Mouse (Mus musculus) R1 (cell line): Measurements from ENCODE around the gene Bcar3.
A peak's percentile ranks its signal among the peaks of the same experiment; 100 is the strongest.

Experiments
- DNase-seq: peaks from one replicate; pipeline ENCODE4 v3.0.0-alpha.2; 2018; ENCODE audit warnings: low read depth, low spot score

The Bcar3 gene

DNA sequence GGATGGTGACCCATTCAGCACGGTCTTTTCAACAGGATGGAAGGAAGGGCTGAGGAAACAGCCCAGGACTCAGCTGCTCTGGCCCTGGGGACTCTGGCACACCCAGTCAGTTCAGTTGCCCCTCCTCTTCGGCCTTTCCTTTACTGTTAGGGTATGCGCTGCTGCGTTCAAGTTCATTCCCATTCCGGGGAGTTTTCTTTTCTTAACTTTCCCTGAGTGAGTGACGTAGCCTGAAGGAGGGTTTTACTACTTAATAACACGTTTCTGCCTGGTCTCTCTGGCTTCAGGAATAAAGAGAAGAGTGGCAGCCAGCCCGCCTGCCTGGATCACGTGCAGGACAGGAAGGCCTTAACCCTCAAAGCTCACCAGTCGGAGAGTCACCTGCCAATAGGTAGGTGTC is 217.0 kb downstream of the Bcar3 start:
- DNase-seq, result no peak

DNA sequence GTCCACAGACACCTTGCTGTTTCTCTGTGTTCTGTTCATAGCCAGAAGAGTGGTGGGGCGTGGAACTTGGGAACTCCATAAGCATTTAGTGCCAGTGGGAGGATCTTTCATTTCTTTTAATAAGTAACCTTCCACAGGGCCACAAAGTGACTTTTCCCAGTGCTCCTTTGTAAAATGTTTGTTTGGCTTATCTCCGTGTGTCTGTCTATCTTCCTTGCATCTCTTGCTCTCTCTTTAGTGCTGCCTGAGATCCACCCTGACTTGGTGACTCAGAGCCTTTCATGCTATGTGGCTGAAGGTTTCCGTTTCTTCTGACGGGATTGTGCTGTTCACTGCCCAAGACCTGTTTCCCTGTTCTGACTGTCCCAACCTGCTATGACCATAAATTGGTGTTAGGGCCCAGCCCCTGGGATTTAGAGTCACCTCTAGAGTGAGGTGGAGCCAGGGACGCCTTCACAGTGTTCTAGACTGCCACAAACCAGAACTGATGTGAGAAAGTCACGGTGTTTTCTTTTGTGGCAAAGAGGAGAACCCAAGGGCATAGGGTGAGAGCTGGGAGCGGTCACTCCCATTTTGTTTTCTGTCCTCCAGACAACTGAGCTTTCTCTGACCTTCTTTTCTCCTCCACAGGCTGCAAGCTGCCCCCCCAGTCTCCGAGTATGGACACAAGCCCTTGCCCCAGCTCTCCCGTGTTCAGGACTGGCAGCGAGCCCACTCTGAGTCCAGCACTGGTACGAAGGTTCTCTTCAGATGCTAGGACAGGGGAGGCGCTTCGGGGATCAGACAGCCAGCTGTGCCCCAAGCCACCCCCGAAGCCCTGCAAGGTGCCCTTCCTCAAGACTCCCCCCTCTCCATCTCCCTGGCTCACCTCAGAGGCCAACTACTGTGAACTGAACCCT is 218.0 kb downstream of the Bcar3 start:
- no peak for DNase-seq

DNA sequence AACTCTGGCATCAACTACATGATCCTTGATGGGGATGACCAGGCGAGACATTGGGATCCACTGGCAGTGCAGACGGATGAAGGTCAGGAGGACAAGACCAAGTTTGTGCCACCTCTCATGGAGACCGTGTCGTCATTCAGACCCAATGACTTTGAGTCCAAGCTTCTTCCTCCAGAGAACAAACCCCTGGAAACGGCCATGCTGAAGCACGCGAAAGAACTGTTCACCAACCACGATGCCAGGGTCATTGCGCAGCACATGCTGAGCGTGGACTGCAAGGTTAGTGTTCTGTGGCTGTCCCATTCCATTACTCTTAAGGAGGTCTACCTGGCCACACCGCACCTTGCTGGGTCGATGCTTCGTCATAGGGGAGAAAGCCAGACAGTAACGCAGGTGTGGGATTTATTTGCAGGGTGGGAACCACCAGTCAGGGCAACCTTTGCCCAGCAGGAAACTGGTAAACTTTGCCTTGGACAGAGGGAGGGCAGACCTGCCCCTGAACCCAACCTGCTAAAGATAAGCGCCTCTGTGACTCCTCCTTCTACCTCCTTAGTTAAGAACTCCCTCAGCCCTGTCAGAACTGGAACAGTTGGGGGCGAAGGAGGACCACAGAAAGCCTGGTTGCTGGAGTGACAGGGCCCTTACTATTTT is 218.9 kb downstream of the Bcar3 start:
- DNase-seq, result no peak

DNA sequence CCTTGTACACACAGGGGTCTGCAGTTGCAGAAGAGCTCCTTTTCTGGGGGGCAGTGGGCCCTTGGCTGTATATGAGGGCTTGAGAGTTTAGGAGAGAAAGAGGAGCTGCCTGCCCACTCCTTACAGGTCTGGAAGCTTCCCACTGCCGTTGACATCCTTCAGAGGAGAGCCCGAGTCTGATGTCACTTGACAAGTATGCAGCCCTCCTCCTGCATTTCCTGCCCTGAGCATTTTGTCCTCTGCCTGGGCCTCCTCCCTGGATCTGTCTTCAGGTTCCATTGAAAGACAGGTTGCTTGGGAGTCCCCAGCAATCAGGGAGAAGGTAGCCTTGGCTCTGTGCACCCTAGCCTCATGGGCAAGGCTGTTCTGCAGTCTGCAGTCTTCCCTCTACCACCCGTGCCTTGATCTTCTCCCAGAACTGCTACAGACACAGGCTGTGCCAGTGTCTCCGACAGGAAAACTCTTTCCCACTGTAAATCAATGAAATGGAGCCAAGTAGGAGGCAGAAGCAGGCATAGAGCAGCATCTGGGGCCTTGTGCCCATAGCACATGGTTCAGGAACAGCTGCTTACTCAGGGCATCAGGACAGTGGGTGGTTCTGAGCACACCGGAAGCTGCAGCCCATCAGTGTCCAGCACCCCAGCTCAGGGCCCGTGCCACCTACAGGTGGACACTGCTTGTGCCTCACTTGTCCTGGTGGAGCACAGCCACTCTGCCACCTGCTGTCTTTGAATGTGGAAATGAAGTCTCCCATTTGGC is 221.8 kb downstream of the Bcar3 start:
- DNase-seq, result peak; percentile 53

DNA sequence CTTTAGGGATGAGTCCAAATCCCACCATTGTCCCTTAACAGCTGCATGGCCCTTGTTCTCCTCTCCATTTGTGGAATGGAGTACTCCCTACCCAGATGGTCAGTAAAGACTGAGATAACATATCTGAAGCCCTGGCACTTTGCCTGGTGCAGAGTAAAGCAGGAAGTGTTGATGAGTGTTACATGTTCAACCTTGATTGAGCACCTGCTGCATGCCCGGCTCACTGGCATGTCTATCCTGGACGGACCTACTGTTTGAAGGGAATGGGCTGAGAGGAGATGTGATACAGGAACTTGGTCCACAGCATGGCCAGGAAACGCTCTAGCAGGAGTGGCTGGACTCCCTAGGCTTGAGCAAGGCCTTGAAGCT is 222.4 kb downstream of the Bcar3 start:
- DNase-seq, result no peak

DNA sequence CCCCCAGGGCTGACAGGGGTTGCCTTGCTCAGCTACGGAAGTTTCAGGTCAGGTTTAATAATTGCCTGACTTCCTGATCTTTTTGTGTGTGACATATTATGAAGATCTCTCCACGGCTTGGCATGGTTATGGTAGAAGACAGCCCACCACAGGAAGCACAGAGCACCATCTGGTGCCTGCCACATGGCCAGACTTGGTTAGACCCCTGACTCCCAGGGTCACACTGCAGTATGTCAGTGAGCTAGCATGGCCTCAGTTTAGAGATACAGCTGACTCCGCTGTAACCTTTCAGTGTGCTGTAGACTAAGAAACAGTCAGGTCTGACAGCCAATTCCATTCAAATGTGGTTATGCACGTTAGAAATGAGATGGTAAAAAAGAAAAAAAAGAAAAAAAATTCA is 223.8 kb downstream of the Bcar3 start:
- DNase-seq, result no peak

DNA sequence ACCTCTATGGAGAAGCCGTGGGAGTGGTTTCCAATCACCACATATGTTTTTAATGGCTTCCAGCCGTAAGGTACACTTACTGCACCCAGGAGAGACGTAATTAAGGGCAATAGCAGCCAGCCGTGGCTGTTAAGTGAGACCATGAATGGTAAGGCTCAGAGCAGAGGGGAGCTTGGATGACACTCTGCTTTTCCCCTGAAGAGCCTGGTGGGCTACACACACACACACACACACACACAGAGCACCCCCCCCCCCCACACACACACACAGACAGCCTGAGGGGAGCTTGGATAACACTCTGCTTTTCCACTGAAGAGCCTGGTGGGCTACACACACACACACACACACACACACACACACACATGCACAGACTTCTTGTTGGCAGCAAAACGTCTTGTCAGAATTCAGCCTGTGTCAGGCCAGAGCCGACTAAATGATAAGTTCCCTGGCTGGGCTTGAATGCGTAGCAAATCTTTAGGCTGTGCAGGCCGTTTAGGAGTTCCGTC is 224.3 kb downstream of the Bcar3 start:
- DNase-seq, result no peak

DNA sequence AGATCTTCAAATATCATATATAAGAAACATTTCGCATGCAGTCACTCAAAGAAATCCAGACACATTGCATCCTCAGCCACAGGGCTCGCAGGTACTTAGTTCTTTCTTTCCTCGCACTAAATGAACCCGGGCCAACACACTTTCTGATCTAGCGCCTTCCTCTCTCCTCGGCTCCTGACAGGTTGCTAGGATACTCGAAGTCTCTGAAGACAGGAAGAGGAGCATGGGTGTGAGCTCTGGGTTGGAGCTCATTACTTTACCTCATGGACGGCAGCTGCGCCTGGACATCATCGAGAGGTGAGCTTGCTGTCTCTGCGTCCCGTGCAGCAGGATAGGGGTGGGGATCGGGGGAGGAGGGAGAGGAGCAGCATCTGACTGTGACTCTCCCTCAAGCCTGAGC is 225.1 kb downstream of the Bcar3 start:
- DNase-seq, result no peak

DNA sequence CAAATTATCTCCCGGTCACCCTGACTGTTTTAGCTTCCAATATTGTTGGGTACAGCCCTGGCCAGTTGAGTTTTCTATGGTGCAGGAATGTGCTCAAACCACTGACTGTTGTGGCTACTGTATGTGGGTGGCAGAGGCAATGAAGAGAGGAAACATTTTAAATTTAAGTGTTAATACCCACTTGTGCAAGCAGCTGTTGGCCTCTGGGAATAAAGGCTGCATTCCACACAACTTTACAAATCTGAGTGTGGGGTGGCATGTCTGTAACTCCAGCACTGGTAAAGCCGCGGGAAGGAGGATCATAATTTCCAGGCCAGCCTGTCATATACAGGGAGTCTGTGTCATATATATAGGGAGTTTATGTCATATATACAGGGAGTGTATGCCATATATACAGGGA is 226.4 kb downstream of the Bcar3 start:
- no peak for DNase-seq

DNA sequence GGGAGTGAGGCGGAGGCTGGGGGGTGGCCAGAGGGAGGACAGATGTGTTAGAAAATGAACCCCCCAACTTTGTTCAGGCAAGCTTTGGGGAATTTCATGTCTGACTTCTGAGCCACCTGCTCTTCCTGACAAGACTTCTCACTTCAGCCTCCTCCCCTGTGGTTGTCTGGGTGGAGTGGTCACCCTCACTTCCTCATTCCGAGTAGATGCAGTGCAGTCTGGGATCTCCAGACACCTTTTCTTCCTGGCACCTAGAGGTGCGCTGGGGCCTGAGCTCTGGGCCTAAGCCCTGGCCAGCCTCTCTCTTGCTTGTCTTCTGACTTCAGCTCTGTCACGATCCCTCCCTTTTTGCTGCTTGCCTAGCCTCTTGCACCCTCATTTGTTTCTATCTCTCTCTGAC is 226.9 kb downstream of the Bcar3 start:
- DNase-seq, result no peak

DNA sequence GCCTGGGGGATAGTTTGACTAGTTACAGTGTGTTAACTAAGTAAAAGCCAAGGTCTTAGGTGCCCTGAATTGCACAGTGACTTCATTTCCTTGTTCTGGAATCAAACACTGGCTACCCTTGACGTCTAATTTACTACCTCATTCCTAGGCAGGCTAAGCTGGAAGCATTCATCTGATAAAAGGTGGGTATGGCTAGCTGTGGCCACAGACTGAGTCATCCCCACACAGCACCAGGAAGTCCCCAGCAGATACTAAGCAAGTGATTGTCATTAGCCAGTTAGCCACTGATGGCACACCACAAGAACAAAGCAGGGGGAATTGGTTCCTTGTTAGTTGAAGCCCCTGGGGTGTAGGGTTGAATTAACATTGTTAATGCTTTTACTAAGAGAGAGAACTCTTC is 227.4 kb downstream of the Bcar3 start:
- no peak for DNase-seq

DNA sequence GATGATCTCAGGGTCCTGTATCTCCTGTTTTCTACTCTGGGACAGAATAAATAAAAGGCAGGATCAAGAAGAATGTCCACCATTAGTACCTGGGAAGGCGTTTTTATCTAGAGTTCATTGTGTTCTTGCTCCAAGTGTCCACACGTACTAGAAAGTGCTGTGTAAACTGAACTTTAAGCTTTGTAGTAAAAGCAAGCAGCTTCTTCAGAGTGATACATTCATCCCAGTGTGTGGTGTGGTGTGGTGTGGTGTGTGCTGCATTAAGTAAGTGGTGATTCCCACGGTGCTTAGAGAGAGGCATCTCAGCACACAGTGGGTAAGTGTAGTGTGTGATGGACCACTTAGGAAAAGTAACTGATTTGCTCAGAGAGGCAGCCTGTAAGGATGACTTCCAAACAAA is 234.5 kb downstream of the Bcar3 start:
- no peak for DNase-seq

DNA sequence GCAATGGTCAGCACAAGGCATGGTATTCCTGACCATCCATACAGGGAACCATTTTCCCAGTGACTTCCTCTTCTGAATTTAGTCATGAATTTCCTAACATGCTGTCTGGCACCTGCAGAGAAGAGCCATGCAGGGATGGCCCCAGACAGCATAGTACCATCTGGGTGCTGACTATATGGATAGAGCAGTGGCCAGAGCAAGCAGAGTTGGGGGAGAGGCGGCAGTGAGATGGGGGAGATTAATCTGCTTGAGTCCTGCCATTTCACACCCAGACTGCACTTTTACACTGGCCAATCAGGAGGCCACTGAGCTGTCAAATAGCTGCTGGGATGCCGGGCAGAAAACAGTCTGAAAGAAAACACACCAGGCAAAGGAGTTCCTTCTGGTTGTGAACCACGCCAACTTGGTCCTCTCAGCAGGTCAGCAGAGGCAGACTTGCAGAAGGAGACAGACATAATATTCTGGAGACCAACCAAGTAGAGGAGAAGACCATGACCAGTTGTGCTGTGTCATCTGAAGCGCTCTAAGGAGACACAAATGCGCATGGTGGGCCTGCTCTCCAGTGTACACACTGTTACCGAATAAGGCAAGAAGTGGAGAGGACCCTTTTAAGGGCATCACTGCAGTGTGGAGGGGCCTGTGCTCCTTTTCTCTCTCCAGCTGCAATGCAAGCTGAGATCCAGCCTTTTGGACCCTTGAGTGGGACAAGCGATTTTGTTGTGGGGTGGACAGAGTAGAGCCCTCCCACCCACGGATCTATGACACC is 242.2 kb downstream of the Bcar3 start:
- DNase-seq, result no peak

DNA sequence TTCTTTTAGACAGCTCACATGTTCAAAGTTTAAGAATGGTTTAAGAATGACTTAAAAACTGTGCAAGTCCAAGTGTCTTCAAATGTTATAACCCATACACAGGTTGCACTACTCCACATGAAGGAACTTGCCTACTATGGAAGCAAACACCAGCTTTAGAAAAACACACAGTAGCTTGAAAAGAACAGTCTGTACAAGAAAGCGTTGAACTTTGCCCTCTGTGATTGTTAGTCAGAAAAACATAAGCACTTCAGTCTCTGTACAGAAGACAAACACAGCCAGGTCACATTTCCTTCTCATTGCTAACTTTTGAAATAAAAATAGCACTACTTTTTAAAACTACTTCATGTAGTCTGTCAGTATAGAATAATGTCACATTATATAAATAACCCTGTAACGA is 244.9 kb downstream of the Bcar3 start:
- no peak for DNase-seq

DNA sequence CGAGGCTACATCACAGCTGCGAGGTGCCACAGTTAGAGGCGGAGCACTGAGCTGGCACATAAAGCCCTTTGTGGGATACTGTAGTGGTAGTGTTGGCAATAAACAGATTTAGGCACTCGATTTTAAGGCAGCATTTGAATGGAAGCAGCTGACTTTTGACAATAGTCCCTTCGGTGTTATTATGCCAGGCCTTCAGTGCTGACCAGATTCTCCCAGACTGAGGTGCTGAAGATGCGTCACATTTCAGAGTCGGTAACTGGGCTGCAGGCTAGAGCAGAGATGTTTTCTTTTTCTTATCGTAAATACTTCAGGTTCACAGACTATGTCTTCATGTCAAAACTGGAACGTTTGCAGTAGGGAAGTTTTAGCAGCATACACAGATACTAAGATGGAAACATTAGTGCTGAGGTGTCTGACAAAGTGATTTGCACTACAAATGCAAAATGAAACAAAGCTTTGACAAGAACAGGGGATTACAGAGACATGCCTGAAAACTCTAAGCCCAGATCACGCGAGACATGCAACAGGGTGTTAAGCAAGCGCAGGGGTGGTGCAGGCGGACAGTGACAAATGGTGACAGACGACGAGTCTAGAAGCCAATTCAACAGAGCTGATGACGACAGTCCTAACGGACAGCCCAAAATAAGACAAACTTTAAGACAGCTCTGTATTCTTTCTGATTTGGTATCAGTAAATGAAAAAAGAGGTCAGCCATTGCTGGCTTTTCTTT is 246.2 kb downstream of the Bcar3 start:
- peak; percentile 17 for DNase-seq

DNA sequence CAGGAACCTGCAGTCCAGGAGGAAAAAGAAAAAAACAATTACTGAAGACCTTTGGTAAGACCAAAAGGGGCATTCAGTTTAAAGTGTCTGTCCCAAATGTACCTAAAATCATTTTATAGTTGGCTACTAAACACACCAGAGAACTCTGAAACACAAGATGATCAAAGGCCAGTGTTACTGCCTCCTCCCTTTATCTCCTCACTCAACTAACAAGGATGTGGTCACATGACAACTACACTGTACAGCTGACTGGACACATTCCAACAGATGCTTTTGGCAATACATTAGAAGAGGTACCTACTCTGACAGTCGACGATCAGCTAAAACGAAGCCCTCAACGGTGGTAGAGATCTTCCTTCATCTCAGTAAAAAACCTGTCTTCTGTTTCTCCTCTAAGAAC is 247.0 kb downstream of the Bcar3 start:
- DNase-seq, result no peak

DNA sequence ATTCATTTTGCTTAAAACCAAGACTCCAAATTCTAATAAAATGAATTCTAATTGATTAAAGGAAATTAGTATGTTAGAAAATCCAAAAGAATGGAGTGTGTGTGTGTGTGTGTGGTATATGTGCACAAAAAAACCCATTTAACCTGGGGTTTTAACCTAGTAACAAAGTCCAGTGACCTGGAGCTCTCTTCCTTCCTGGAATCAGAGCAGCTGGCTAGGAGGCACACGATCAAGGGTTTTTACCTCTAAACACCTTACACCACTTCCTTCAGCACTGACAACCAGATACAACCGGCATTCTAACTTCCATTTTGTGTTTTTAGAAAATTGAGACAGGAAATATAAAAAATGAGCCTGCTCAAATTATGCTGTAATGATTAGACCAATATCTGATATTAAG is 251.4 kb downstream of the Bcar3 start:
- no peak for DNase-seq

DNA sequence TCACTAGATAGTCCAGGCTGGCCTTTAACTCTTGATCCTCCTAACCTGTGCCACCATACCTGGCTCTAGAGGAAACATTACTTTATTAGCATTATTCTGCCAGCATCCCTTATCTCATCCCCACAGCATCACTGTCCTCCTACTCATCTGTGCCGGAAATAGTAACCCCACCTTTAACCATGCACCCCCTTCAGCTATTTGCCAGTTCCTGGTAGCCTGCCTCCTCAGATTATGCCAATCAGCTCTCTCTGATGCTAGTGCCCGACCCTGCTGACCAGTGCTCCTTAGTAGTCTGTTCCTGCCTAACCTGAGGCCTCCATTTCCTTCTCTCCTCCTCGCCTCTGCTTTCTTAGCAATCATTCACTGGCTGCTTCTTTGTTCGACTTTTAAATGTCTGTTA is 253.5 kb downstream of the Bcar3 start:
- DNase-seq, result no peak

DNA sequence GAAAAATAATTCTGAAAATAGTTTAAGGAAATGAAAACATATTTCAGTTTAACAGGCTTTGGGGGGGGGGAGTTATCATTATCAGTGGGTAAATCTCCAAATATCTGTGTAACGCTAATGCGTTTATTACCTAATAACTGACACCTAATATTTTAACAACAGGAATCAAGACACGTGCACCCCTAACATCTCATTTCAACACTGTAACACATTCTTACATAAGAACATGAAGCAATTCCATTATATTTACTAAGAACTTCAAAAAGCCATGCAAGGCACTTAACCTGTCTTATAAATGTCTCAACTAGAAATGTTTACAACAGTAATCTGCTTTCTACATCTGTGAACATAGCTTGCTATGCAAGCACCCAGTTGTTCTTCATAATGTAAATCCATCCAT is 257.2 kb downstream of the Bcar3 start:
- no peak for DNase-seq

DNA sequence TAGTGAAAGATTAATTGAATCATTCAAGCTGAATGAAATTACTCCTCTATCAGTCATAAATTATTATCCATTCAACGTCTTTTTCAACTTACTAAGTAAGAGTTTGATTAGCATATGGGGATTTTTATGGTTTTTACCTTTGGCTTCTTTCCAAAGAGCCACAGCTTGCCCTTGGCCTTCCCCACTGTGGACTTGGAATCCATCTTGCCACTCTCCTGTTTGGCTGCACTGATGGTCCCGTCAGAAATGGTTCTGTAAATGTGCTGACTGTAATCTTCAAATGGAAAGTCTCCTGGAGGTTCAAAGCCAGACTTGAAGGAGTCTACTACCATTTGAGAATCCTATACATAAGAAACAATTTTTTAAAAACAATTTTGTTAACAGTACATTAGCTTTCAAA is 263.8 kb downstream of the Bcar3 start:
- no peak for DNase-seq

DNA sequence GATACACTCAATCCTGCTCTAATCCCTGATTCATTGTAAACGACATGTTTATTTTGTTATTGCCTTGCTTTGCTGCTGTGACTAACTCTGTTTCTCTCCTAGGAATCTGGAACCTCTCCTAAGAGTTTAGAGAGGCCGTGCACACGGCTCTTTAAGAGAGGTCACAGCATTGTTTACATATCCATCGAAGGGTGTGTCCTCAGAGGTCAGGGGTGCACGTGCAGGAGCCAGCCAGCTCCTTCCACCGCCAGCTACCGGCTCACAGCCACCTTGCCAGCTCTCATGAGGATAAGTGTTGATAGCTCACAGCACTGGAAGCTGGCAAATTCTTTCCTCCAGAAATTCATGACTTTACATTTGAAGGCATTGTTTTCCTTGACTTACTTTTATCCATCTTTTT is 271.3 kb downstream of the Bcar3 start:
- DNase-seq, result peak; percentile 85
